Mouse (Mus musculus) hindbrain, embryonic 11.5 days (tissue): ENCODE data around the gene Tspo2. TPM values are rescaled to one million over a fixed set of nuclear protein-coding genes. Genes with fewer than 3 reads are reported as not detected.

Experiments used
- ATAC-seq: fragments of 200-750 bp; cut with Nextera tagmentation; 2 replicates; pipeline ENCODE4 v1.8.0; 2017; ENCODE audit warnings: mild to moderate bottlenecking, moderate TSS enrichment, moderate library complexity; ENCODE audit not compliant: low FRiP score
- DNase-seq: peaks from one replicate; pipeline ENCODE4 v3.0.0-alpha.2; 2015; ENCODE audit warnings: low spot score
- H3K27ac ChIP-seq: fragments of 300-500 bp; sonication (generic); 2 replicates; pipeline ENCODE4 v1.5.1; 2014; ENCODE audit warnings: mild to moderate bottlenecking, low read depth, low read length
- H3K27me3 ChIP-seq: fragments of 300-500 bp; sonication (generic); 2 replicates; pipeline ENCODE4 v1.6.1; 2014; ENCODE audit warnings: mild to moderate bottlenecking, low read length, moderate library complexity, mixed read lengths; ENCODE audit not compliant: control insufficient read depth, insufficient read depth
- H3K36me3 ChIP-seq: fragments of 300-500 bp; sonication (generic); 2 replicates; pipeline ENCODE4 v1.6.1; 2014; ENCODE audit warnings: mild to moderate bottlenecking, low read length, moderate library complexity, mixed read lengths; ENCODE audit not compliant: control insufficient read depth, insufficient read depth
- H3K4me1 ChIP-seq: fragments of 300-500 bp; sonication (generic); replicated peaks from 2 replicates; pipeline ENCODE4 v1.6.1; 2014; ENCODE audit warnings: low read length, mixed read lengths; ENCODE audit not compliant: control insufficient read depth, insufficient read depth
- H3K4me2 ChIP-seq: fragments of 300-500 bp; sonication (generic); replicated peaks from 2 replicates; pipeline ENCODE4 v1.6.1; 2014; ENCODE audit warnings: mild to moderate bottlenecking, low read depth, low read length
- H3K4me3 ChIP-seq: fragments of 300-500 bp; sonication (generic); 2 replicates; pipeline ENCODE4 v1.5.1; 2014; ENCODE audit warnings: low read depth, low read length
- H3K9ac ChIP-seq: fragments of 300-500 bp; sonication (generic); 2 replicates; pipeline ENCODE4 v1.6.1; 2014; ENCODE audit warnings: low read depth, low read length
- H3K9me3 ChIP-seq: fragments of 300-500 bp; sonication (generic); 2 replicates; pipeline ENCODE4 v1.6.1; 2016; ENCODE audit warnings: low read length; ENCODE audit not compliant: control insufficient read depth
- WGBS: fragments of 180-500 bp; shearing (Covaris S2); extraction: QIAGEN DNeasy Blood & Tissue Kit; methylation state at CpG from one replicate; pipeline ENCODE4 v1.1.7; 2014; 5-methylcytosine and 5-hydroxymethylcytosine counted together
- polyA plus RNA-seq: library from polyadenylated mRNA; unstranded; fragments of >200 nt; fragmentation: Nextera tagmentation; extraction: Ambion mirVana; gene quantifications from 2 replicates; pipeline ENCODE4 v1.2.1, GENCODE M21; 2014

The Tspo2 gene
- polyA plus RNA-seq, 1 experiment from 2014 or later = 0.06 TPM

GRCm38 (mm10) chr17:48430394-48430793 lies 20.9 kb downstream of the Tspo2 start:
- 73% methylated on average over 5 of the region's 5 CpGs for WGBS
- no peak overlapping the region for H3K4me2 ChIP-seq
- no peaks in the 10 kb centered on the region for H3K27me3 ChIP-seq
- no peak for ATAC-seq
- H3K36me3 ChIP-seq = no peaks in the 10 kb centered on the region
- DNase-seq = no peak
- H3K9me3 ChIP-seq = no peaks in the 10 kb centered on the region
- H3K27ac ChIP-seq = no peak overlapping the region
- H3K4me3 ChIP-seq = no peak overlapping the region
- H3K9ac ChIP-seq = no peak overlapping the region
- no peaks in the 10 kb centered on the region; the same call in 1 of the 2 replicates for H3K4me1 ChIP-seq

- Histone ChIP-seq H3K27ac (no peak overlapping the region), H3K4me1 (no peaks in the 10 kb centered on the region; the same call in 1 of the 2 replicates), H3K27me3 (no peaks in the 10 kb centered on the region), H3K9ac (no peak overlapping the region), H3K9me3 (no peaks in the 10 kb centered on the region), H3K4me2 (no peak overlapping the region), H3K4me3 (no peak overlapping the region), H3K36me3 (no peaks in the 10 kb centered on the region)
- no peak for DNase-seq
- WGBS = 71% methylated on average over 11 of the region's 11 CpGs
- ATAC-seq = no peak
Observed at GRCm38 (mm10) chr17:48427852-48428530, 23.3 kb downstream of the Tspo2 start.

DNA sequence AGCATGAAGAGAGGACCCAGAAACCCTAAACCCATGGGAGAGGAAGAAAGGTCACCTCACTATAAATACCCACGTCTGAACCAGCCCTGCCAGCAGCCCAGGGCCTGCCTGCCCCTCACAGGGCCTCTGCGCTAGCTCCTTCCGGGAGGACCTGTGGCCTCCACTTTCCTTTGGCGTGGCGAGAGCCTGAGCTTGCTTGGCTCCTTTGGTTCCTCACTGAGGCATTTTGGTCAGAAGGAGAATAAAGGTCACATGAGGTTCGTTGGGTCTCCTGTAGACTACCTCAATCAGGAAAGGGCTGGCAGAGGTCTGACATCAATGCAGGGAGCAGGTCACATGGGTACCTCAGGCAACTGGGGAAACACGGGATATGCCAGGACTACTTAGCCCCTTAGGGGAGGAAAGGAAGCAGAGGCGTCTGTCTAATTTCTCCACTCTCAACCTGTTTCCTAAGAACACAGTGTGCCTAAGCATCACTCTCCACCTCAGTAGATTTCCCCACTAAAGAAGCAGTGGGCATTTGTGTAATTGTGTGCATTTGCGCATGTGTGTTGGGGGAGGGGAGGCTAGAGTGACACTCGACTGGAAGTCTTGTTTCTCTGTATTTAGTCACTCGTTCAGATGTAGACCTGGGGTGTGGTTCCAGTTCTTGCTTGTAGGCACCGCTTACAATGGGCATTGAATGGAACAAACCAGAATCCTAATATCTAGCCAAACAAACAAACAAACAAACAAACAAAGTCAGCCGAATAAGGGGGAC lies 24.2 kb downstream of the Tspo2 start:
- Histone ChIP-seq H3K9me3 (no peaks in the 10 kb centered on the region), H3K9ac (no peak overlapping the region), H3K36me3 (no peaks in the 10 kb centered on the region), H3K4me3 (no peak overlapping the region), H3K27me3 (no peaks in the 10 kb centered on the region), H3K27ac (no peak overlapping the region), H3K4me2 (no peak overlapping the region), H3K4me1 (no peaks in the 10 kb centered on the region; the same call in 1 of the 2 replicates)
- ATAC-seq (no peak), DNase-seq (no peak)
- WGBS = 71% methylated on average over 13 of the region's 13 CpGs

DNA sequence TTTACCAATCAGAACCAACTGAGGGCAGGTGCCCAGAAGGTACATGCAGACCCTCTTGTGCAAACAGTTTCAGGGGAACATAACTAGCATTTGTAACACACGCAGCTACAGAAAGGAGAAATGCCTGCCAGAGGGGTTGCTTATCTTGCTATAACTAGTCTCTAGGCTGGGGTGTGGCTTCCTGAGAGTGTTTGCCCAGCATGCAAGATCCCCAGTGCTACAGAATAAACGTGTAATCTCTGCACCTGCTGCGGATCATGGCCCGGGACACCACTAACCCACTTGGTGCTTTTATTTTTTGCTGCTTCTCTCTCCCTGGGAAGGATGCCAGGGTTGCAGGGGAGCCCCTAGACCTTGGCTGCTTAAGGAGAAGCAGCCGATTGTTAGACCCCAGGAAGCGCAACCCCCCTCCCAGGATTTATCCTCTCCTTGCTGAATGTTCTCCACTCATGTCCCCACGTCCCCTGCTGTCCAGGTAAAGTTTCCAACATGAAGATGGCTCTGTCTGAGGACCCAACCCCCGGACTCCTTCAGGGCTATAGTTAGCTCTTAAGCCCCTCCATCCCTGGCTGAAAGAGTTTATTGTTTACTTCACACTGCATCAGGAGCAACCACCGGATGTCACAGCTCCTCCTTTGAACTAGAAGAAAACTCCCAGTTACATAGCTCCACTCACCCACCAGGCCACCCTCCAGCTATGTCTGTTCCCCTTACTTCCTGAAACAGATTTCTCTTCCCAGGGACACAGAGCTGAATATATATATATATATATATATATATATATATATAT lies 25.3 kb downstream of the Tspo2 start:
- WGBS = 64% methylated on average over 9 of the region's 9 CpGs
- no peaks in the 10 kb centered on the region for H3K36me3 ChIP-seq
- no peak overlapping the region for H3K9ac ChIP-seq
- H3K4me1 ChIP-seq = no peaks in the 10 kb centered on the region
- H3K9me3 ChIP-seq = no peaks in the 10 kb centered on the region
- ATAC-seq = no peak
- H3K4me3 ChIP-seq = no peak overlapping the region
- no peak overlapping the region for H3K4me2 ChIP-seq
- DNase-seq = no peak
- H3K27me3 ChIP-seq = no peaks in the 10 kb centered on the region
- no peak overlapping the region for H3K27ac ChIP-seq

GRCm38 (mm10) chr17:48424237-48424636 lies 27.1 kb downstream of the Tspo2 start:
- no peak overlapping the region for H3K9ac ChIP-seq
- no peak for DNase-seq
- WGBS = 88% methylated on average over 9 of the region's 9 CpGs
- no peak overlapping the region for H3K4me3 ChIP-seq
- H3K4me2 ChIP-seq = no peak overlapping the region
- no peaks in the 10 kb centered on the region for H3K9me3 ChIP-seq
- no peaks in the 10 kb centered on the region for H3K27me3 ChIP-seq
- no peaks in the 10 kb centered on the region for H3K36me3 ChIP-seq
- H3K4me1 ChIP-seq = no peaks in the 10 kb centered on the region
- ATAC-seq = no peak
- H3K27ac ChIP-seq = no peak overlapping the region

DNA sequence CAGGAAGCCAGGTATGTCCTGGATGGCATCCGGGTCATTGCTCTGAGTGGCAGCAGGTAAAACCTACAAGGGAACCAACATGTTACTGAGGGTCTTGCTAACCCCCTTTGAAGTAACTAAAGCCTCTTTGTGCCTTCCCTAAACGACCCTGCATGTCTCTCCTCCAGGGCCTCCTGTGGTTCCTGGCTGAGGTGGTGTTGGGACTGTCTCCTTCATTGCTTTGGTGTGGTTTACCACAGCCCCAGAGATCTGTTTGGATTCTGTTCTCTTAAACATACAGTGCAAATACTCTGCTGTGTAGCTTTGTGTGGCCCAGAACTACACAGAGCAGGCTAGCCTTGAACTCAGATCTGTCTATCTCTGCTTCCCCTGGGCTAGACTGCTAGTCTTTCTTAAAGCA lies 31.8 kb downstream of the Tspo2 start:
- no peaks in the 10 kb centered on the region for H3K27me3 ChIP-seq
- WGBS = 74% methylated on average over 2 of the region's 2 CpGs
- no peak overlapping the region for H3K9ac ChIP-seq
- H3K36me3 ChIP-seq = no peaks in the 10 kb centered on the region
- ATAC-seq (no peak), DNase-seq (no peak)
- H3K27ac ChIP-seq = no peak overlapping the region
- H3K4me3 ChIP-seq = no peak overlapping the region
- H3K9me3 ChIP-seq = no peaks in the 10 kb centered on the region
- H3K4me1 ChIP-seq = no peaks in the 10 kb centered on the region
- H3K4me2 ChIP-seq = no peak overlapping the region

DNA sequence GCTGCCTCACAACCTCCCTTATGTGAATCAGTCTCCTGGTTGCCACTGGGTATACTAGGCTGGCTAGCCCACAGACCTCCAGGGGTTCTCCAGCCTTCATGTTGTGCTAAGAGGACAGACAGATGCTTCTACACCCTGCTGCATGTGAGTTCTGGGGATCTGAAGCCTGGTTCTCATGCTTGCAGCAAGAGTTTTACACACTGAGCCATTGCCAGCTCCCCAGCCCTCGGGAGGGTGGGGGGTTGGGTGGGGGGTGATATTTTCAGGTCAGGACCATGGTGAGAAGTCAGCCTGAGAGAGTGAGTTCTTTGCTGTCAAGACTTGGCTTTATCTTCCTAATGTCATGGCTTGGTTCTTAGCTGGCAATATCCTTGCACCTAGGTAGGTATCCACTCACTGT lies 32.5 kb downstream of the Tspo2 start:
- WGBS = 80% methylated on average over 1 of the region's 1 CpGs
- H3K4me2 ChIP-seq = no peak overlapping the region
- no peak overlapping the region for H3K4me3 ChIP-seq
- H3K27ac ChIP-seq = no peak overlapping the region
- no peak overlapping the region for H3K9ac ChIP-seq
- no peak for ATAC-seq
- no peak for DNase-seq
- H3K27me3 ChIP-seq = no peaks in the 10 kb centered on the region
- no peaks in the 10 kb centered on the region for H3K4me1 ChIP-seq
- H3K9me3 ChIP-seq = no peaks in the 10 kb centered on the region
- H3K36me3 ChIP-seq = no peaks in the 10 kb centered on the region

DNA sequence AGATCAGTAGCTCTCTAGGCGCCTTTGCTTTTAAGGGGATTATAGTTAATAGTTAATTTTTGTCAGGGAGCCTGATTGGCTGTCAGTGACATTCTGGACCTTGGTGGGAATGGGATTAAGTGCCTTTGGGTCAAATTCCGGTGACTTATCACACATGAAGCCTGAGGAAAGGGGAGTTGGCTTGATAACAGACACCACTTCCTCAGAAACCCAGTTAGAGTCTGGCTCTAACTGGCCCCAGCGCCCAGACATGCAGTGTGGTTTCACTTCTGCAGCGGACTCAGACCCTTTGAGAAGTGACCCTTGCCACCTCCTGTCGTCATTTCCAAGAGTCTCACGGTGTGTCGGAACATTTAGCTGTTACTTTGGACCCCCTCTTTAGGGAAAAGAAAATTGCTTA lies 33.1 kb downstream of the Tspo2 start:
- WGBS = 83% methylated on average over 7 of the region's 7 CpGs
- Histone ChIP-seq H3K27ac (no peak overlapping the region), H3K9ac (no peak overlapping the region), H3K4me2 (no peak overlapping the region), H3K36me3 (no peaks in the 10 kb centered on the region), H3K27me3 (no peaks in the 10 kb centered on the region), H3K4me1 (no peaks in the 10 kb centered on the region), H3K4me3 (no peak overlapping the region), H3K9me3 (no peaks in the 10 kb centered on the region)
- DNase-seq = no peak
- no peak for ATAC-seq
